Mouse (Mus musculus) activated CD4-positive, CD25-positive, alpha-beta regulatory T cell, adult 4 months (primary cell): ENCODE data around the gene Ntng1. TPM values are rescaled to one million over a fixed set of nuclear protein-coding genes. Genes with fewer than 3 reads are reported as not detected.

Experiments
- ATAC-seq: one replicate; pipeline ENCODE4 v1.8.0; 2017
- polyA plus RNA-seq, 2 experiments: library from polyadenylated mRNA; unstranded; fragments of 100-300 nt; shearing (Covaris generic); gene quantifications; one replicate each; pipeline ENCODE4 v1.2.1; 2017

Ntng1 gene
- polyA plus RNA-seq, 2 experiments from 2014 or later: not detected

DNA sequence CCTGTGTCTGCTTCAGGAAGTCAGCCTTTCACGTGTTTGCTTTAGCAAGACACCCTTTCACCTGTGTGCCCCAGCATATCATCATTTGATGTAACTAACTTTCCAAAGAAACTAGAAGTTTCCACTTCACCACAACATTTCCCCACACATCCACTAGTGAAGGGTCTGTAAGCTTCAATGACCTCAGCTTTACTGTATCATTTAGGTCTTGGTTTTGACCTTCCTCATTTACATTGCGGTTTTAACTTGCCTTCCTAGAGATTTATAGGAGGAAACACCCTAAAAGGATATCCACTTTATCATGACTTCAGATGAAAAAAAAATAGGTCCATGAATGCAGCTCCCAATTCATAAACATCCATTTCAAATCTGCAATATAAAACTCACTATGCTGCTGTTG is 89.7 kb downstream of the Ntng1 start:
- no peak for ATAC-seq

DNA sequence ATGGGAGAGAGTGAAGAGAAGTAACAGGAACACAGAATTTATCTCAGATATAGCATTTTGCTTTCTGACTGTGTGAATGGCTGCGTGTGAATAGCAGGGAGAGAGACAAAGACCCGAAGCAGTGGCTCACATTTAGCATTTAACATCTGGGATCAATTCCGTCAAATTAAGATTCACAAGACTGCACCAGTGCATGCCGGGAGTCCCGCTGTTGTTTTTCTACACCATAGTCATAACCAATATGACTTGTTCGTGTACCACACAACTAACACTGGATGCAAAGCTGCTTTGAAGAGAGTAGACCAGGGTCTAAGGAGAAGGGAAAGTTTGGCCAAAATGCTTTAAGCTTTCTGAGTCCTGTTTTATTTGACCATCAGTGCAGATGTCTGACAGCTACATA is 95.7 kb downstream of the Ntng1 start:
- ATAC-seq: no peak

DNA sequence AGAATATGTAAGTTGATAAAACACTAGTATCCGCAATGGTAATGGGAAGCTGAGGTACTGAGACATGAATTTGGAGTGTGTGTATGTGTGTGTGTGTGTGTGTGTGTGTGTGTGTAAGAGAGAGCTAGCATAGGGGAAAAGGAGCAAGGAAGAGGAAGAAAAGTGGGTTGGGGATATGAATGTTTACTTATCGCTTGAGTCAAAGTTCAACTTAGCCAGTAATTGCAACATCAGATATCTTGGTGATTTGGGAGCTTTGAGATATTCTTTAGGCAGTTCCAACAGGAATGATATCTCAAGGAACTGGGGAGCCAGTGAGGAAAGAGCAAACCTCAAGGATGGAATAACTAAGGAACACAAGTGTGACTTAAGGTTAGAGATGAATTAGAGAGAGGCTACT is 97.1 kb downstream of the Ntng1 start:
- ATAC-seq: no peak

DNA sequence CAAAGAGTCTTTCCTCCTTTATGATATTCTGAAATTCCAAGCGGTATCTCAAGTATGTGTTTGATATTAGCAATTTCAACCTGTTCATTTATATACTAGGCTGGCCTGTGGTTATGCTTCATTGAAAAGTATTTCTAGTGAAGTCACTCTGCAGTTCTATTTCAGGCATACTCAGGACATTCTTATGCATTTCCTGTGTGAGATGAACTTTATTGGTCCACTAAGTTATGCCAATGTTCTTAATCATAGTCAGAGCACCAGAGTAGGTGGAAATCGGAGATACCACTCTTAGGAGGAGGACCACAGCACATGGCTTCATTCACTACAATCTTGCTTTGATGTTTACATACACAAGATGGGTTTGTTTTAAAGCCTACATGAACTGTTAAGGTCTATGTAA is 99.6 kb downstream of the Ntng1 start:
- no peak for ATAC-seq

- no peak for ATAC-seq
Observed at GRCm38 (mm10) chr3:110043641-110044187, 100.1 kb downstream of the Ntng1 start.

- ATAC-seq: no peak
Observed at GRCm38 (mm10) chr3:110022783-110023599, 120.8 kb downstream of the Ntng1 start.

DNA sequence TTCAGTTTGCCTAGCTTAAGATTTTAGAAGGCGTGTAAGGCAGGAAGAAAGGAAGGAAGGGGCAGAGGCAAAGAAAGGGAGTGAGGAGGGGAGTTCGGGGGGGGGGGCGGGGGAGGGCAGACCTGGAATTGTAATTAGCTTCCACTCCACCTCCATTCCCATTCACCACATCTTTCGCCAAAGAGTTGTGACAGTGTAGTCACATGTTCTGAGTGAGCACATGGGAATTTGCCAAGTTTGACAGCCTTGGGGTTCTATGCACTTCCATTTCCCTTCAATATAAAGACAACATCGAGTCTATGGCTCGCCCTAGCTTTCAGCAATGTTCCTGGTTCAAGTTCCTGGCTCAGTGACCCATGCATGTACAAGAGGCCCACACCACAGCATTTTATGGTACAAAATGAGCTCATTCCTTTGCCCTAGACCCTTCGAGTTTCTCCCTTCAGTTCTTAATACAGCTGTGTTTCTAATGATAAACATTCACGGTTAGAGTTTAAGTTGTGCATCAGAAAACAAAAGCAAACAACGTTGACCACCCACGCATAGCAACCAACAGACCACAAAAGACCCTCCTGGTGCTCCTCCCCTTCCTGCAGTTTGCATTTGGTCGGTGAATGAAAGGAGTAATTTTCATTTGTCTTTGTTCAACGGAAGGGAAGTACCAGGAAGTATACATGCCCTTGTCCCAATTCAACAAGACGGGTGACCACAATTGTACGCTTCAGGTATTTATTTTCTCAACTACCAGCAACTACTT is 132.8 kb downstream of the Ntng1 start:
- no peak for ATAC-seq

- ATAC-seq: no peak
Observed at GRCm38 (mm10) chr3:110010441-110010840, 133.4 kb downstream of the Ntng1 start.

- no peak for ATAC-seq
Observed at GRCm38 (mm10) chr3:110000349-110000748, 143.5 kb downstream of the Ntng1 start.

DNA sequence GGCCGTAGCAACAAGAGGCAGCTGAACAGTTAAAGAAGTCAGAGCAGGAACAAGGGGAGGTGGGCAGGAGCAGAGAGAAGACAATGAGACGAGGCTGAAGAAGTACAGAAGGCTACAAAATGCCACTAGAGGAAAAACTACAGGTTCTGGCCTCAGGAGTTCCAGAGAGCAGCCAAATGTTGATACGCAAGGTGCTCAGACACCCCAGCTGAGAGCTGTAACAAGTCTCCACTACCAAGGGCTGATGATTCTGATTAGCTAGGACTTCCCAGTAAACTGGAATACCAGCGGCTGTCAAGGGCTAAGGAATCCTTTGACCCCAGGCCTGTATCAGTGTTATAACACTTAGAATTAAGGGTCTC is 148.2 kb downstream of the Ntng1 start:
- no peak for ATAC-seq

GRCm38 (mm10) chr3:109994978-109995662 is 148.7 kb downstream of the Ntng1 start:
- ATAC-seq: no peak

DNA sequence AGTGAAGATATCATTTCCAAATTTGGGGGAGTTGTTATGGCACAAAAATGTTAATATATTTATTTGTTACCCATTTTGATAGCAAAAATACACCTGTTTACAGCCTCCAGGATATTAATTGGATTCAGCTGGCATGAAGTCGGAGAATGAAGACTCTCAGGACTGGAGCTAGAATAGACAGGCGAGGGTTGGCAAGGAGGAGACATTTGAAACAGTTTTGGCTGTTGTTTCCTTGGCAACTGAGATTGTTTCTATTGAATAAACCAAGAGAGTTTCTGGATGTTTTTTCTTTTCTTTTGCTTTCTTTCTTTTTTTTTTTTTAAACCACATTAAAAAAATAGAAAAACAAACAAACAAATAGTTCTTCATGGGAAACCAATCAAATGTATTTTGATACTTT is 159.7 kb downstream of the Ntng1 start:
- no peak for ATAC-seq

DNA sequence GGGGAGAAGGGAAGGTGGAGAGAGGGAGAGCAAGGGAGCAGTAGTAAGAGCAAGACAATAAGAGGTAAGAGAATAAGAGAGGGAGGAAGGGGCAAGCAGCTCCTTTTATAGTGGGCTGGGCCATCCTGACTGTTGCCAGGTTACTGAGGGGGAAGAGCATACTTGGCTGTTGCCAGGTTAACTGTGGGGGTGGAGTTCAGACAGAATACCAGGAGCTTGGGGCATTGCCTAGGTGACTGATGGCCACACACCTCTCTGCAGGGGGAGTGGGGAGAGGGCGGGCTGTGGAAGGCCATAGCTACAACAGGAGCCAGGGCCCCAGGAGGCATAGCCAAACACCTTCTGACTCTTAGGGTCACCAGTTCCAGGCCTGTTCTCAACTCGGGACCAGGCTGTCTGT is 166.2 kb downstream of the Ntng1 start:
- ATAC-seq: no peak

DNA sequence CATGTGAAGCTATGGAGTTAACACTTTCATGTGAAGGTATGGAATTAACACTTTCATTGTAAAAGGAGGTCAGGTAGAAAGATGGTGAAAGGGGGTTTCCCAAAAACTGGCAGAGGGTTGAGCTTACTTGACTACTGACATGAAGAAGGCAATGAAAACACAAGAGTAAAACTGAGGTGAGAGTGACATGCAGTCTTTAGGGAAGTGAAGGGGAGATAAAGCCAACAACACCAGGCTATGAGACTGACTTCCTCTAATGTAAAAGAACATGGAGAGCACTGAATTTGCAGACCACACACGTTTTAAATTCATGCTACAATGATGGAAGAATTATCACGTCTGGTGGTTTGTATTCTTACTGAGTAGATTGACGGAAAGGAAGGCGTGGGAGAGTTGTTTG is 168.7 kb downstream of the Ntng1 start:
- ATAC-seq: no peak

- no peak for ATAC-seq
Observed at GRCm38 (mm10) chr3:109971465-109971864, 172.3 kb downstream of the Ntng1 start.

GRCm38 (mm10) chr3:109970181-109970580 is 173.6 kb downstream of the Ntng1 start:
- ATAC-seq: no peak

GRCm38 (mm10) chr3:109962631-109963030 is 181.2 kb downstream of the Ntng1 start:
- ATAC-seq: no peak

DNA sequence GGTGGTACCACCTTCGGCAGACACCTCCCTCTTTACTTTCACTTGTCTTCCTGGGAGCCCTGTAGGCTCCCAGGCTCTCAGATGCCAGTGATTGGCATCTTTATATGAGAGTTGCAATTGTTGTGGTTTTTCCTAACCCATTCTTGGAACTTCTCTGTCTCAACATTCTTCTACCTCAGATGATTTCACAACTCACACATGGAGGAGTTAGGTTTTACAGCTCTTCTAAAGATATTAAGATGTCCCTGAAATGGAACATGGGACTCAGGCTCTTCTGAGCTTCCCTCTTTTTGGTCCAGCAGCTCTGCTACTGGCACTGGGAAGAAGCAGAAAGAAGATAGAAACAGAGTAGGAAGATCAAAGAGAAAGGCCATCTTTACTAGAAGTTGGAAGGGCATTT is 200.9 kb downstream of the Ntng1 start:
- ATAC-seq: no peak

- no peak for ATAC-seq
Observed at GRCm38 (mm10) chr3:109937634-109938033, 206.2 kb downstream of the Ntng1 start.

DNA sequence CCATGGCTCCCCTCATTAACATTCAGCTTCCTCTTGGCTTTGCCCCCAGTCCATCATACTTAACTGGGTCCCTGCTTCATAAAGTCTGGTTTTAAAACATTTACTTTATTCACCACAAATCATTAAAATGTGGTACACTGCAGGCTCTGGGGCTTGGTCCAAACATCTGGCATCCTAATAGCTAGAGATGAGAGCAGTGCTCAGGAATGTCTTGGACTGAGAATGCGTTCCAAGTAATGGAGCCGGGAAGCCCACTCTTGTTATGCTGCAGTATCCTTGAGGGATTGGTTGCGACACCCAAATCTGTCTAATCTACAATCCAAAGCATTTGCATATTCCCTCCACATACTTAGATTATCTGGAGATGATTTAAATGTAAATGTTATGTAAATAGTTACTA is 207.5 kb downstream of the Ntng1 start:
- no peak for ATAC-seq

DNA sequence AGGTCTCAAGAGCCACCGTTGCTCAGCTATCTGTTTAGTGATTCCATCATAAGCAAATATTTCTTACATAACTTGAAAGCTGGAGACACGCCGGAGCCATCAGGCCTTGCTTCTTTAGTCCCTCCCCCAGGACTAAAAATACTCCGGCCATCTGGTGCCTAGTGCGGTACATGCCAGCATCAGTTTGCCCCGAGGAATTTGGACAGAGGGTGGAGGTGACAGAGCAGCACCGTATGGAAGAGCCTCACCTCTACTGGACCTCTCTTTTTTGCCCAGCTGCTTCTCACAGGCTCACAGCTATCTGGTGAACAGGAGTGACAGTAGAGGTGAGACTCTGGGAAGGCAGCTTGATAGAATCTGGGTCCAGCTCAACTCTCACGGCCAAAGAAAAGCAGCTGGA is 211.6 kb downstream of the Ntng1 start:
- ATAC-seq: no peak

GRCm38 (mm10) chr3:109931021-109931420 is 212.8 kb downstream of the Ntng1 start:
- no peak for ATAC-seq

- no peak for ATAC-seq
Observed at GRCm38 (mm10) chr3:109923788-109924187, 220.0 kb downstream of the Ntng1 start.
